Mouse (Mus musculus) intestine, embryonic 15.5 days (tissue): ENCODE results near the gene Nmt1. TPM values are rescaled to one million over a fixed set of nuclear protein-coding genes. Genes with fewer than 3 reads are reported as not detected.

Source experiments
- ATAC-seq: fragments of 200-750 bp; cut with Nextera tagmentation; 2 replicates; pipeline ENCODE4 v1.8.0; 2017; ENCODE audit warnings: moderate TSS enrichment, moderate library complexity
- H3K27ac ChIP-seq: fragments of 300-500 bp; sonication (generic); 2 replicates; pipeline ENCODE4 v1.5.1; 2015; ENCODE audit warnings: mild to moderate bottlenecking, inconsistent platforms
- H3K27me3 ChIP-seq: fragments of 300-500 bp; sonication (generic); replicated peaks from 2 replicates; pipeline ENCODE4 v1.6.1; 2015; ENCODE audit warnings: inconsistent platforms
- H3K36me3 ChIP-seq: fragments of 300-500 bp; sonication (generic); 2 replicates; pipeline ENCODE4 v1.6.1; 2015; ENCODE audit warnings: inconsistent platforms
- H3K4me1 ChIP-seq: fragments of 300-500 bp; sonication (generic); replicated peaks from 2 replicates; pipeline ENCODE4 v1.6.1; 2015; ENCODE audit warnings: inconsistent platforms
- H3K4me2 ChIP-seq: fragments of 300-500 bp; sonication (generic); replicated peaks from 2 replicates; pipeline ENCODE4 v1.6.1; 2015; ENCODE audit warnings: mild to moderate bottlenecking, inconsistent platforms
- H3K4me3 ChIP-seq: fragments of 300-500 bp; sonication (generic); replicated peaks from 2 replicates; pipeline ENCODE4 v1.5.1; 2015; ENCODE audit warnings: inconsistent platforms
- H3K9ac ChIP-seq: fragments of 300-500 bp; sonication (generic); 2 replicates; pipeline ENCODE4 v1.6.1; 2015; ENCODE audit warnings: inconsistent platforms
- H3K9me3 ChIP-seq: fragments of 300-500 bp; sonication (generic); 2 replicates; pipeline ENCODE4 v1.6.1; 2016; ENCODE audit warnings: inconsistent platforms
- WGBS: fragments of 180-500 bp; shearing (Covaris S2); methylation state at CpG from one replicate; pipeline ENCODE4 v1.1.7; 2015; 5-methylcytosine and 5-hydroxymethylcytosine counted together
- polyA plus RNA-seq: library from polyadenylated mRNA; unstranded; fragments of >200 nt; fragmentation: Nextera tagmentation; extraction: Ambion mirVana; gene quantifications from 2 replicates; pipeline ENCODE4 v1.2.1, GENCODE M21; 2015

Gene Nmt1
- polyA plus RNA-seq, 1 experiment from 2014 or later, result 66.6 TPM

GRCm38 (mm10) chr11:103095801-103096200 is 67.8 kb downstream of the Nmt1 start:
- no peaks in the 10 kb centered on the region for H3K36me3 ChIP-seq
- H3K27me3 ChIP-seq, result 0 out of 2 replicates have a peak, but pooled peaks cover 3% of the 10 kb centered on the region
- WGBS, result 83% methylated on average over 6 of the region's 6 CpGs
- peaks cover 21% of the 10 kb centered on the region for H3K4me1 ChIP-seq
- no peaks in the 10 kb centered on the region for H3K9me3 ChIP-seq
- ATAC-seq, result no peak
- no peak overlapping the region for H3K9ac ChIP-seq
- no peak overlapping the region for H3K27ac ChIP-seq
- no peak overlapping the region for H3K4me3 ChIP-seq
- no peak overlapping the region for H3K4me2 ChIP-seq

GRCm38 (mm10) chr11:103096979-103097894 is 69.2 kb downstream of the Nmt1 start:
- H3K27ac ChIP-seq, result peak overlapping the region; percentile 22; the same call in 1 of the 2 replicates
- H3K36me3 ChIP-seq, result no peaks in the 10 kb centered on the region
- WGBS, result 16% methylated on average over 22 of the region's 22 CpGs
- peak overlapping the region; percentile 43 for H3K4me2 ChIP-seq
- no peaks in the 10 kb centered on the region for H3K9me3 ChIP-seq
- ATAC-seq, result 0 out of 2 replicates have a peak, but pooled peaks have one; percentile 11
- peaks cover 9% of the 10 kb centered on the region; the same call in 1 of the 2 replicates for H3K27me3 ChIP-seq
- no peak overlapping the region for H3K9ac ChIP-seq
- peaks cover 30% of the 10 kb centered on the region for H3K4me1 ChIP-seq
- no peak overlapping the region for H3K4me3 ChIP-seq

- Histone ChIP-seq H3K9me3 (no peaks in the 10 kb centered on the region), H3K4me2 (no peak overlapping the region), H3K27ac (no peak overlapping the region), H3K36me3 (no peaks in the 10 kb centered on the region), H3K9ac (no peak overlapping the region), H3K4me3 (no peak overlapping the region), H3K27me3 (peaks cover 9% of the 10 kb centered on the region; the same call in 1 of the 2 replicates), H3K4me1 (peaks cover 33% of the 10 kb centered on the region)
- ATAC-seq, result no peak
- 77% methylated on average over 11 of the region's 11 CpGs for WGBS
These were observed 70.7 kb downstream of the Nmt1 start for GRCm38 (mm10) chr11:103098531-103099190.

GRCm38 (mm10) chr11:103099352-103099940 is 71.5 kb downstream of the Nmt1 start:
- H3K4me1 ChIP-seq, result peaks cover 29% of the 10 kb centered on the region
- WGBS, result 67% methylated on average over 12 of the region's 12 CpGs
- H3K4me2 ChIP-seq, result no peak overlapping the region
- no peaks in the 10 kb centered on the region for H3K9me3 ChIP-seq
- H3K36me3 ChIP-seq, result no peaks in the 10 kb centered on the region
- H3K27me3 ChIP-seq, result peaks cover 9% of the 10 kb centered on the region; the same call in 1 of the 2 replicates
- no peak for ATAC-seq
- no peak overlapping the region for H3K9ac ChIP-seq
- no peak overlapping the region for H3K4me3 ChIP-seq
- H3K27ac ChIP-seq, result no peak overlapping the region

GRCm38 (mm10) chr11:103100361-103100760 is 72.4 kb downstream of the Nmt1 start:
- H3K4me3 ChIP-seq, result no peak overlapping the region
- H3K9ac ChIP-seq, result no peak overlapping the region
- H3K27me3 ChIP-seq, result peaks cover 9% of the 10 kb centered on the region; the same call in 1 of the 2 replicates
- no peaks in the 10 kb centered on the region for H3K9me3 ChIP-seq
- peaks cover 36% of the 10 kb centered on the region for H3K4me1 ChIP-seq
- H3K4me2 ChIP-seq, result no peak overlapping the region
- ATAC-seq, result no peak
- WGBS, result 73% methylated on average over 8 of the region's 8 CpGs
- H3K27ac ChIP-seq, result no peak overlapping the region
- no peaks in the 10 kb centered on the region for H3K36me3 ChIP-seq

GRCm38 (mm10) chr11:103101481-103101865 is 73.5 kb downstream of the Nmt1 start, which contains the start of the genes Plcd3 and Acbd4:
Gene Plcd3, minus strand, starts transcription at chr11:103101658.
Gene Acbd4, plus strand, starts transcription at chr11:103101682.
- Histone ChIP-seq H3K27ac (no peak within 1 kb of the TSS), H3K4me2 (peak within 1 kb of the TSS; percentile 95), H3K9me3 (no peaks in the 10 kb centered on the region), H3K36me3 (no peaks in the 10 kb centered on the region), H3K27me3 (peaks cover 9% of the 10 kb centered on the region; the same call in 1 of the 2 replicates), H3K4me1 (peaks cover 38% of the 10 kb centered on the region), H3K9ac (peak within 1 kb of the TSS; percentile 61), H3K4me3 (peak within 1 kb of the TSS; percentile 59)
- WGBS, result 0% methylated on average over 31 of the region's 34 CpGs
- peak; percentile 52 for ATAC-seq

GRCm38 (mm10) chr11:103101866-103102501 is 74.0 kb downstream of the Nmt1 start:
- peak; percentile 11 for ATAC-seq
- no peak overlapping the region for H3K27ac ChIP-seq
- no peaks in the 10 kb centered on the region for H3K9me3 ChIP-seq
- H3K9ac ChIP-seq, result peak overlapping the region; percentile 61
- peak overlapping the region; percentile 95 for H3K4me2 ChIP-seq
- peaks cover 34% of the 10 kb centered on the region for H3K4me1 ChIP-seq
- H3K36me3 ChIP-seq, result 0 out of 2 replicates have a peak, but pooled peaks cover 3% of the 10 kb centered on the region
- peaks cover 9% of the 10 kb centered on the region; the same call in 1 of the 2 replicates for H3K27me3 ChIP-seq
- H3K4me3 ChIP-seq, result peak overlapping the region; percentile 59
- whole genome bisulfite sequencing, result 3% methylated on average over 30 of the region's 30 CpGs

GRCm38 (mm10) chr11:103102725-103103349 is 74.8 kb downstream of the Nmt1 start:
- peak overlapping the region; percentile 59 for H3K4me3 ChIP-seq
- peaks cover 9% of the 10 kb centered on the region; the same call in 1 of the 2 replicates for H3K27me3 ChIP-seq
- peak; percentile 92 for ATAC-seq
- 0 out of 2 replicates have a peak, but pooled peaks cover 3% of the 10 kb centered on the region for H3K36me3 ChIP-seq
- peak overlapping the region; percentile 95 for H3K4me2 ChIP-seq
- H3K4me1 ChIP-seq, result peaks cover 26% of the 10 kb centered on the region
- 2% methylated on average over 35 of the region's 35 CpGs for WGBS
- no peaks in the 10 kb centered on the region for H3K9me3 ChIP-seq
- H3K27ac ChIP-seq, result 0 out of 2 replicates have a peak overlapping the region, but pooled peaks have one; percentile 20
- H3K9ac ChIP-seq, result peak overlapping the region; percentile 26

- peaks cover 9% of the 10 kb centered on the region; the same call in 1 of the 2 replicates for H3K27me3 ChIP-seq
- no peak for ATAC-seq
- H3K9ac ChIP-seq, result 0 out of 2 replicates have a peak overlapping the region, but pooled peaks have one; percentile 8
- H3K9me3 ChIP-seq, result no peaks in the 10 kb centered on the region
- H3K4me3 ChIP-seq, result peak overlapping the region; percentile 59
- peaks cover 26% of the 10 kb centered on the region for H3K4me1 ChIP-seq
- peak overlapping the region; percentile 95 for H3K4me2 ChIP-seq
- H3K27ac ChIP-seq, result no peak overlapping the region
- H3K36me3 ChIP-seq, result 0 out of 2 replicates have a peak, but pooled peaks cover 3% of the 10 kb centered on the region
- WGBS, result 55% methylated on average over 8 of the region's 8 CpGs
These were observed 75.6 kb downstream of the Nmt1 start for GRCm38 (mm10) chr11:103103621-103104020.

- Histone ChIP-seq H3K4me2 (peak overlapping the region; percentile 31), H3K9me3 (no peaks in the 10 kb centered on the region), H3K9ac (no peak overlapping the region), H3K4me3 (no peak overlapping the region), H3K27ac (no peak overlapping the region), H3K27me3 (peaks cover 9% of the 10 kb centered on the region; the same call in 1 of the 2 replicates), H3K4me1 (peaks cover 26% of the 10 kb centered on the region), H3K36me3 (peaks cover 3% of the 10 kb centered on the region; the same call in 1 of the 2 replicates)
- 64% methylated on average over 7 of the region's 7 CpGs for WGBS
- peak; percentile 4; the same call in 1 of the 2 replicates for ATAC-seq
These were observed 76.5 kb downstream of the Nmt1 start for GRCm38 (mm10) chr11:103104469-103104868.
